Mouse (Mus musculus): ENCODE measurements around the gene Gm2244. TPM values are rescaled to one million over a fixed set of nuclear protein-coding genes. Genes with fewer than 3 reads are reported as not detected.

Gm2244 gene
- polyA plus RNA-seq (2015; fragmentation: Illumina TruSeq; extraction: RNeasy Lipid Tissue Mini Kit (QIAGEN cat#74804); ENCODE audit: low read depth, low replicate concordance), result not detected

GRCm38 (mm10) chr14:19549863-19550262 lies at the start of gene Gm2244:
Gene Gm2244 (minus strand): TSS chr14:19549963.

GRCm38 (mm10) chr14:19584804-19585667 lies 35.3 kb upstream of the Gm2244 start, which contains the start of gene Gm2237:
Gene Gm2237 (minus strand): TSS chr14:19585135.

Other genes with a start within 250 kb of the Gm2244 start
- not detected for gene Gm21738, start 131.0 kb downstream of the Gm2244 start, polyA plus RNA-seq (2015; fragmentation: Illumina TruSeq; extraction: RNeasy Lipid Tissue Mini Kit (QIAGEN cat#74804); ENCODE audit: low read depth, low replicate concordance)
- gene Gm2237, start 35.2 kb upstream of the Gm2244 start, polyA plus RNA-seq (2015; fragmentation: Illumina TruSeq; extraction: RNeasy Lipid Tissue Mini Kit (QIAGEN cat#74804); ENCODE audit: low read depth, low replicate concordance), result 2.5 TPM
- gene Gm5458, start 52.6 kb upstream of the Gm2244 start, polyA plus RNA-seq (2015; fragmentation: Illumina TruSeq; extraction: RNeasy Lipid Tissue Mini Kit (QIAGEN cat#74804); ENCODE audit: low read depth, low replicate concordance), result not detected
- gene Nid2, start 201.3 kb upstream of the Gm2244 start, polyA plus RNA-seq (2015; fragmentation: Illumina TruSeq; extraction: RNeasy Lipid Tissue Mini Kit (QIAGEN cat#74804); ENCODE audit: low read depth, low replicate concordance), result 2.1 TPM

Measured in brain, adult 10 weeks (tissue).